Mouse (Mus musculus) central nervous system, embryonic 14 days (tissue): ENCODE measurements around the gene Gm10406. TPM values are rescaled to one million over a fixed set of nuclear protein-coding genes. Genes with fewer than 3 reads are reported as not detected.

Experiments
- polyA plus RNA-seq: library from polyadenylated mRNA; depleted of rRNA; stranded (reverse); fragments of >200 nt; gene quantifications from 2 replicates; pipeline ENCODE4 v1.2.3, GENCODE M21; 2012; rRNA removed

The Gm10406 gene
- polyA plus RNA-seq: 6.8 and 8.0 TPM in 2 replicates

DNA sequence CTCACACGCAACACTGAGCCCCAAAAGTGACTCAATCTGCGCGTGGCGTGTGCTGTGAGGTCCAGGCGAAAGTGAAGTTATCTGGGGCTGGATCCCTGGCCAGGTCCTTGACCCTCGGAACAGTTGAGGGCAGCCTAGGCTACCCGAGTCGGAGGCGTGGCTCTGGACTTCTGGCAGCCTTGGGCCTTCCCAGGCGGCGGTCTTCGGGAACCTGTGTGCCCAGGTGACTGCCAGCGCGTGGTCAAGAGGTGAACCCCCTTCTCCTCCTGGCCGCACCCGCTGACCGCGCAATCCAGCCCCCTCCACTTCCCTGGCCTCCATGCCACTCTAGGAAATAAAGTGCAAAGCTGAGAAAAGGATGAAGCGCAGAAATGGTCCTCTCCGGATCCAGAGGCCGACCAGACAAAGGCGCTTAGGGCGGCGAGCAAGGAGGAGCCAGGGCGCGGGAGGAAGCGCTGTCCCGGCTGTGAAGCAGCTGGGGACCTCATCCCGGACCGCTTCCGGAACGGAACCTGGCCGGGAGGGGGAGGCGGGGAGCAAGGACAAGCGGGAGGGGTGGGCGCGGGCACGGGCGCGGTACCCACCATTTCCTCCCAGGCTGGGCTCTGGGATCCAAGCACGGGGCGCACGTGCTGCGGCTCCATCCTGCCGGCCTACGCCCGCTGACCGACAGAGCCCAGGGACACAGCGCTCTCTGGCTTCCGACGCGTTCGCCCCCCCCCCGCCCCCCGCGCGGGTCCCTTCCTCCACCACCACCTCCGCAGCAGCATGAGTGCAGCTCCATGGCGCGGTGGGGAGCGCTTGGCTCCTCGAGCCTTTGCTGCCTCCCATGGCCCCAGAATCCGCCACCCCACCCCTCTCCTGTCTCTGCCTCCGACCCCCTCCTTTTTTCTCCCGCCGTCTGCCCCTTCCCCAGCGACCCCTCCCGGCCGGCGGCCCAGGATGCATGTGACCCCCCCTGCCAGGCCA lies at the start of gene Gm10406:
Gene Gm10406 (minus strand): TSS at position 669 of the 969 bp plus-strand sequence.

GRCm38 (mm10) chr14:7044870-7045269 lies 17.6 kb upstream of the Gm10406 start, which contains the start of gene Gm3685:
Gene Gm3685 (minus strand): TSS chr14:7044970.

DNA sequence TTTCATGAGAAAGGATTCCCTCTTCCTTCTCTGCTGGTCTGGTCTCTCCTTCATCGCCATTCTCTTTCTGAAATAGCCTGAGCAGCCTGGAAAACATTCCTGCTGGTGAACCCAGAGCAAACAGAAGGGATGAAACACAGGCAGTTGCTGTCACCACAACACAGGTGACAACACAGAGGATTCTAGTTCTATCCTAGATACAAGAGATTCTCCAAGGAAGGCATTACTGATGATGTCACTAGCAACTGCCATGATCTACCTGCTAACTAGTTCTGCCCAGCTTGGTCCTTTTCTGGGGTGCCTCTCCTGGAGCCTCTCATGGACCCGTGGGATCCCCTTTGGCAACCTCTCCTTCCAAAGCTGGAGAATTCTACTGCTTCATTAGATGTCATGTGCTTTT lies 53.5 kb downstream of the Gm10406 start, which contains the start of gene Gm6356:
Gene Gm6356 (minus strand): TSS at position 101 of the 400 bp plus-strand sequence.

Other genes starting within 250 kb of the Gm10406 start
- not detected in 2 replicates for gene Gm3642, start 187.1 kb downstream of the Gm10406 start, polyA plus RNA-seq
- 7.7 and 8.2 TPM in 2 replicates for gene Gm3667, start 137.5 kb downstream of the Gm10406 start, polyA plus RNA-seq
- gene Gm6356, start 53.6 kb downstream of the Gm10406 start, polyA plus RNA-seq: not detected in 2 replicates
- gene Gm3685, start 17.5 kb upstream of the Gm10406 start, polyA plus RNA-seq: 0.11 and 0.14 TPM in 2 replicates
- gene Gm3696, start 73.2 kb upstream of the Gm10406 start, polyA plus RNA-seq: 8.1 and 8.2 TPM in 2 replicates
- gene Gm6676, start 98.0 kb upstream of the Gm10406 start, polyA plus RNA-seq: 0.04 TPM in 1 of 2 replicates, not detected in the other
- gene Gm3512, start 147.1 kb upstream of the Gm10406 start, polyA plus RNA-seq: 6.2 and 7.3 TPM in 2 replicates
- 0.04 TPM in 1 of 2 replicates, not detected in the other for gene Gm16434, start 167.1 kb upstream of the Gm10406 start, polyA plus RNA-seq
- gene Gm3727, start 237.3 kb upstream of the Gm10406 start, polyA plus RNA-seq: not detected in 2 replicates